Mouse (Mus musculus): Measurements from ENCODE around the gene Epb41l1. TPM values are rescaled to one million over a fixed set of nuclear protein-coding genes. Genes with fewer than 3 reads are reported as not detected.

Gene Epb41l1
- polyA plus RNA-seq, 1 experiment: 99.5 TPM

GRCm38 (mm10) chr2:156462154-156463029, 41.7 kb downstream of the Epb41l1 start:
- DNase-seq (ENCODE audit: low read depth): peak; percentile 55
- TF ChIP-seq CTCF (IDR thresholded peaks at IDR 0.05; ENCODE audit: borderline replicate concordance, extremely low read depth, insufficient read depth, insufficient read length) (no peak), POLR2A (IDR thresholded peaks at IDR 0.05; ENCODE audit: borderline replicate concordance, extremely low read depth, insufficient read depth, insufficient read length, poor library complexity, severe bottlenecking) (no peak)

GRCm38 (mm10) chr2:156464416-156464815, 43.7 kb downstream of the Epb41l1 start:
- TF ChIP-seq CTCF (IDR thresholded peaks at IDR 0.05; ENCODE audit: borderline replicate concordance, extremely low read depth, insufficient read depth, insufficient read length): no peak
- no peak for TF ChIP-seq POLR2A (IDR thresholded peaks at IDR 0.05; ENCODE audit: borderline replicate concordance, extremely low read depth, insufficient read depth, insufficient read length, poor library complexity, severe bottlenecking)
- DNase-seq (ENCODE audit: low read depth): no peak

- DNase-seq (ENCODE audit: low read depth): no peak
- no peak for TF ChIP-seq POLR2A (IDR thresholded peaks at IDR 0.05; ENCODE audit: borderline replicate concordance, extremely low read depth, insufficient read depth, insufficient read length, poor library complexity, severe bottlenecking)
- TF ChIP-seq CTCF (IDR thresholded peaks at IDR 0.05; ENCODE audit: borderline replicate concordance, extremely low read depth, insufficient read depth, insufficient read length): no peak
Measured at GRCm38 (mm10) chr2:156467538-156467937, 46.8 kb downstream of the Epb41l1 start.

GRCm38 (mm10) chr2:156468890-156469289, 48.2 kb downstream of the Epb41l1 start:
- peak; percentile 46 for DNase-seq (ENCODE audit: low read depth)
- TF ChIP-seq POLR2A (IDR thresholded peaks at IDR 0.05; ENCODE audit: borderline replicate concordance, extremely low read depth, insufficient read depth, insufficient read length, poor library complexity, severe bottlenecking) (no peak), CTCF (IDR thresholded peaks at IDR 0.05; ENCODE audit: borderline replicate concordance, extremely low read depth, insufficient read depth, insufficient read length) (no peak)

GRCm38 (mm10) chr2:156469508-156469907, 48.8 kb downstream of the Epb41l1 start:
- TF ChIP-seq POLR2A (IDR thresholded peaks at IDR 0.05; ENCODE audit: borderline replicate concordance, extremely low read depth, insufficient read depth, insufficient read length, poor library complexity, severe bottlenecking) (no peak), CTCF (IDR thresholded peaks at IDR 0.05; ENCODE audit: borderline replicate concordance, extremely low read depth, insufficient read depth, insufficient read length) (no peak)
- DNase-seq (ENCODE audit: low read depth): no peak

GRCm38 (mm10) chr2:156470938-156471337, 50.2 kb downstream of the Epb41l1 start:
- TF ChIP-seq POLR2A (IDR thresholded peaks at IDR 0.05; ENCODE audit: borderline replicate concordance, extremely low read depth, insufficient read depth, insufficient read length, poor library complexity, severe bottlenecking) (no peak), CTCF (IDR thresholded peaks at IDR 0.05; ENCODE audit: borderline replicate concordance, extremely low read depth, insufficient read depth, insufficient read length) (no peak)
- no peak for DNase-seq (ENCODE audit: low read depth)

GRCm38 (mm10) chr2:156472336-156472735, 51.6 kb downstream of the Epb41l1 start:
- TF ChIP-seq POLR2A (IDR thresholded peaks at IDR 0.05; ENCODE audit: borderline replicate concordance, extremely low read depth, insufficient read depth, insufficient read length, poor library complexity, severe bottlenecking) (no peak), CTCF (IDR thresholded peaks at IDR 0.05; ENCODE audit: borderline replicate concordance, extremely low read depth, insufficient read depth, insufficient read length) (no peak)
- DNase-seq (ENCODE audit: low read depth): no peak

- TF ChIP-seq CTCF (IDR thresholded peaks at IDR 0.05; ENCODE audit: borderline replicate concordance, extremely low read depth, insufficient read depth, insufficient read length): no peak
- TF ChIP-seq POLR2A (IDR thresholded peaks at IDR 0.05; ENCODE audit: borderline replicate concordance, extremely low read depth, insufficient read depth, insufficient read length, poor library complexity, severe bottlenecking): no peak
- no peak for DNase-seq (ENCODE audit: low read depth)
Measured at GRCm38 (mm10) chr2:156473696-156474095, 53.0 kb downstream of the Epb41l1 start.

GRCm38 (mm10) chr2:156474111-156474510, 53.4 kb downstream of the Epb41l1 start:
- no peak for DNase-seq (ENCODE audit: low read depth)
- no peak for TF ChIP-seq POLR2A (IDR thresholded peaks at IDR 0.05; ENCODE audit: borderline replicate concordance, extremely low read depth, insufficient read depth, insufficient read length, poor library complexity, severe bottlenecking)
- TF ChIP-seq CTCF (IDR thresholded peaks at IDR 0.05; ENCODE audit: borderline replicate concordance, extremely low read depth, insufficient read depth, insufficient read length): no peak

GRCm38 (mm10) chr2:156474891-156475284, 54.2 kb downstream of the Epb41l1 start:
- DNase-seq (ENCODE audit: low read depth): peak; percentile 53
- TF ChIP-seq POLR2A (IDR thresholded peaks at IDR 0.05; ENCODE audit: borderline replicate concordance, extremely low read depth, insufficient read depth, insufficient read length, poor library complexity, severe bottlenecking): no peak
- no peak for TF ChIP-seq CTCF (IDR thresholded peaks at IDR 0.05; ENCODE audit: borderline replicate concordance, extremely low read depth, insufficient read depth, insufficient read length)

GRCm38 (mm10) chr2:156475285-156476110, 54.8 kb downstream of the Epb41l1 start:
- DNase-seq (ENCODE audit: low read depth): peak; percentile 81
- TF ChIP-seq POLR2A (IDR thresholded peaks at IDR 0.05; ENCODE audit: borderline replicate concordance, extremely low read depth, insufficient read depth, insufficient read length, poor library complexity, severe bottlenecking) (0 out of 2 replicates have a peak, but pooled peaks have one; percentile 24), CTCF (IDR thresholded peaks at IDR 0.05; ENCODE audit: borderline replicate concordance, extremely low read depth, insufficient read depth, insufficient read length) (no peak)

All from brain, embryonic 14.5 days (tissue).